Mouse (Mus musculus) monocyte, adult 5-6 weeks (primary cell): ENCODE measurements at regions not wholly inside any gene's neighbourhood (a gene's known extent, or its start where the extent isn't known, plus 50 kb on each side); places are given as distances from the start of the nearest gene placed in this dataset.

ENCODE experiments used
- ATAC-seq: fragments of 153-309, 156-312 bp; replicated peaks from 2 replicates; pipeline ENCODE4 v1.8.0; 2017; ENCODE audit warnings: mild to moderate bottlenecking; ENCODE audit not compliant: low TSS enrichment, insufficient number of reproducible peaks, severe bottlenecking, poor library complexity, low FRiP score

DNA sequence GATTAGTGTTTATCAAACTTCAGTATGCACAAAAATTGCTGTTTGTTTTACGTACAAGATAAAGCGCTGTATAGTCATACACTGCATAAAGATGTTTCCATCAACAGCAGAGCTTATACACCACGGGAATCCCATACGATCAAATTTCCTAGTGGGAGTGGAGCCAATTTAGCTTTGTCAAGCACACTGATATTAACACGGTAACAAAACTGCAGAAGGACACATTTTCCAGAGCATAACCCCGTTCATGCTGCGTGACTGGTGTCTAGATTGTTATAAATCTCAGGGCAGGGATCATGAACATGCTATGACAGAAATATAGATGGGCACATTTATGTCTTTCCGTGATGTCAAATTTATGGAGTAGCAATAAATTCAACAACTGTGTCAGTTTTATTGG lies 302.6 kb upstream of the C030005K15Rik start:
- no peak for ATAC-seq

DNA sequence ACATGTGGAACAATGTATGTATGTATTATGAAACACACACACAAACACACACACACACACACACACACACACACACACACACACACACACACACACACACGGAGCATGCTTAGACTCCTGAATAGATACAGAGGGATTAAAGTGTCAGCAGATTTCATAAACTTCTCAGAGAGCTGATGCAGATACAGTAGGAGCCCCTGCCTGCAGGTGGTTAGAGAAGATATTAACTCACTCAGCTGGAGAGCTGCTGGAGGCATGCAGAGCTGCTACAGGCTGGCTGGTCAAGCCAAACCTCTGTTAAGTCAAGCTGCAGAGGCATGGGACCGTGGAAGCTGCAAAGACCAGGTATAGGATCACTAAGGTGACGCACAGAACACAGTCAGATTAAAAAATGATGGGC lies 303.1 kb upstream of the C030005K15Rik start:
- ATAC-seq = no peak

DNA sequence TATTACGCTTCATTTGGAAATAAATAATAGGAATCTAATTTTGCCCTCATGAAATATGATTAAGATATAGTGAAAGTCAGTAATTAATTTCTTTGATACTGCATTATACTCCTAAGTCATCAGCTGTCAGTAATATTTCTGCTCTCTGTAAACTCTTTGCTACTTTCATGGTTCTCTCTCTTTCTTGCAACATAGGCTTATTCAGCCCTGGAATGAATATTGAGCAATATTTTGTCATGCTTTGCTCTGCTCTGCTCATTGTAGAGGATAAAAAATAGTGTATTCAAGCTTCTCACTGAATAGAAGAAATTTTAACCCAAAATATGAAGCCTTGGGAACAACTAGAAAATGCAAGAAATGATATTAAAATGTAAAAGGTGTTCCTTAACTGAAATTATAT lies 306.1 kb upstream of the C030005K15Rik start:
- no peak for ATAC-seq

DNA sequence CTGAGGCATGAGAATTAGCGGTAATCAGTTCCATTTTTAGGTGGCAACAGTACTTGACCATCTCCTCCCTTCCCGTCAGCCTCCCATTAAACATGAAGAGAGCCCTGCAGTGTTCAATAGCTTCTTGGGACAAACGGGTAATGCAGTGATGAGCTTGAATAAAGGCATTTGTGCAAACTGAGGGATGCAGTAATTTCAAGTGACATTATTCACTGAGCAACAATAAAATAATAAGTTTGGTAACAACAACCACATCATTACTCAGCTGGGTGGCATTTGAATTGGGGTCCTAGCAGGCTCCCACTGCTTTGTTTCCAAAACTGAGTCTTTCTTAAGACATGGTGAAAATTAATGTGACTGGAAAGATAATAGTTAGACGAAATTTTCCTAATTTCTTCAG lies 315.2 kb upstream of the C030005K15Rik start:
- ATAC-seq = no peak

DNA sequence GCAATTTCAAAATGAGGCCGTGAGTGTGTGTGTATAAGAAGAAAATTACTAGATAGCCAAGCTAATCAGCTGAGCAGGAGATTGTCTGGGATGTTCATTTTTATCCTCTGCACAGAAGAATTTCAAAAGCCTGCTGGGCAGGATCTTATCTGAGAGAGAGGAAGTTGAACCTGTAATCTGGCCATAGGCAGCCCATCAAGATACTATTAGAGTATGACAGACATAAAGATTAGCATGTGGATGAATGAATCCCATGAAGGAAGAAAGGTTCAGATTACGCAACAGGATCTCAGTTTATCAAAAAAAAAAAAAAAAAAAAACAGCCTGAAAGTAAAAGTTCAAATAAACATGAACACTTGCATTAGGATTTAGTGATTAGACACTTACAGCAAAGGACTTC lies 317.3 kb upstream of the C030005K15Rik start:
- ATAC-seq = no peak

DNA sequence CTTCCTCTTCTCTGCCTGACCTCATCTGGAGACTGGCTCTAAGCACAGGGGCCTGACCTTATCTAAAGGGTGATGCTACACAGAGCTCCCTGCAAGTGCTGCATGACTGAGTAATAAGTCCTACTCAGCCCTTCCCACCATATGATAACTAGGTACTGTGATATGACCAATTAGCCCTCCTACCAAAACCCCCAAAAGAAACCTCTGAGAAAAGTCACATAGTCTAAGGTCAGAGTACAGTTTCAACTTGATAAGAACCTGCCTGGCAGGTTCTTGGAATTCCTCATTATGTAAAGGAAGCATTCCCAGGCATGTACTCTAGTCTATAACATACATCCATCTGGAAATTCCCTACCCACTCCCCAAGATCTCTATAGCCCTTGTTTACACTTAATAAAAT lies 318.0 kb upstream of the C030005K15Rik start:
- ATAC-seq = no peak

DNA sequence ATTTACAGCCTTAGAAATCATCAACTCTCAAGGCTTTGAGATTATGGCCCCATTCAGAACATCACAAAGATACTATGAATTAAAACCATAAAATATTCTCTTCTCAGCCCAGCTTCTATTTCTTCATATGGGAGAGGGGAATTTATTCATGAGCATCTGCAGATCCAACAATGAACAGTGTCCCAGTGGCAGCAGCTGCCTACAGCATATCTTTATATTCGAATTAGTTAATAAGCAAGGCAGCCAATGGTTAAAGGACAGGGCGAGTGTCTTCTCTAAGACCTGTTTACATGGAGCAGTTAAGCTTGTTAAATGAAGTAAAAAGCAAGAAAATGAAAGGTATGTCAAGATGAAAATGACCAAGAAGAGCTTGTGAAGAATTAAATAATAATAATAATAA lies 346.9 kb upstream of the C030005K15Rik start:
- ATAC-seq = no peak

DNA sequence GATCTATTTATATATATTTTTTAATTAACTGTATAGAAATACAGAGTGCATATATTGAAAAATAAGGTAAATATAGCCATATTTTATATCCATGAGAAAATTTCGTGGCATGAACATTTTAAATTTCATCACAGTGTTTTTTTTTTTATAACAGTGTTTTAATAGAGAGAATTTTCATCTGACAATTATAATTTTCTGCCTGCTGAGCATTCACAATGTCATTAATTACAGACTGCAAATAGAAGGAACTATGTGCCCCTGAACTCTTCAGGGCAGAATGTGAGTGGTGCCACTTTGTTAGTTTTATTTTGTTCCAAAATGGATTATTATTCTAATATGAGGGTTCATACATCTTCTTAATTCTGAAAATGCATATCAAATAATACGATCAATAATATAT lies 358.3 kb upstream of the C030005K15Rik start:
- no peak for ATAC-seq

DNA sequence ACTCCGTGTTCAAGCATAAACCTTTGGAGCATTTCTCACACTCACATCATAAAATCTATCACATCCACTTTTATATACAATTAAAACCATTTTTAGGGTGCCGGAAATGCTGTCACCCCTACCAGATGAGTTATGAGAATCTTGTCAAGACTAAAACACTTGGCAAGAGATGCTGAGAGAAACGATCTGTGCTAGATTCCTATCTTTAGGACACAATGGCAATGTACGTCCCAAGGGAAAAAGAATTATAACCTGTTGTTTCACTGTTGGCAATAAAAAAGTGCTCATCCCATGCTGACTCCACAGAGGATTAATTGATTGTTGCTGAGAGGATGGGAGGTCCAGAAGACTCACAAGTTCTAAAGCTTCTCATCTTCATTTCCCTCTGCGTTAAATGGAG lies 389.7 kb upstream of the C030005K15Rik start:
- ATAC-seq = no peak

DNA sequence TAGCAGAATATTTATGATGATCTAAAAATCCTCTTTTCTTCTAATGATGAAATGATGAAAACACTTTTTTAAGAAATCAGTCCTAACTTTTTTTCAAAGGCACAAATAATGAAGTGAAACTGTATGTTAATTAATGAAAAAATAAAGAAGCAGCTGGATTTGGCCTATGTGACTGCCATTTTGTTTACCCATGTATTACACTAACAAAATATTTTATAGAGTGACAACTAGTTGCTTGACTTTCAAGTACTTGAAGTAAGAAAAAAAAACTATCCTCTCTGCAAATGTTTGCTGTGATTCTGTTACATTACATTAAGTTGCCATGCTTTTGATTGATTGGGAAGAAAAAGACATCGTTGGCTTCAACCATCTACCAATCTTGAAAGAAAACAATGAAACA lies 399.2 kb upstream of the C030005K15Rik start:
- no peak for ATAC-seq

DNA sequence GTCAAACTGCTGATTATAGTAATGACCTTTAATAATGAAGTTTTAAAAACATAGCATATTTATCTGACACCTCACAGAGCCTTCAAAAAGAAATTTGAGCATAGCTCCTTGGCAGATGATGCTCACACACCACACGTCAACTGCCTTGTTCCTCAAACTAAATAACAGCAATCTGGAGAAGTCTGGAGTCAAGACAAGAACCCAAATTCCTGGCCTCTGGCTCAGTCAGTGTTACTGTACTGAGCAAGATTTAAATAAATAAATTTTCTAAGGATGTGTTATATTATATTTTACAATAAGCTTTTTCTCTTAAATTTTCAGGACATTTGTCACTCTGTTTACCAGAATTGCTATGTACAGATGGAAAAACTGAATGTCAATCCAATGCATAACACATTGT lies 408.5 kb upstream of the C030005K15Rik start:
- ATAC-seq = no peak

DNA sequence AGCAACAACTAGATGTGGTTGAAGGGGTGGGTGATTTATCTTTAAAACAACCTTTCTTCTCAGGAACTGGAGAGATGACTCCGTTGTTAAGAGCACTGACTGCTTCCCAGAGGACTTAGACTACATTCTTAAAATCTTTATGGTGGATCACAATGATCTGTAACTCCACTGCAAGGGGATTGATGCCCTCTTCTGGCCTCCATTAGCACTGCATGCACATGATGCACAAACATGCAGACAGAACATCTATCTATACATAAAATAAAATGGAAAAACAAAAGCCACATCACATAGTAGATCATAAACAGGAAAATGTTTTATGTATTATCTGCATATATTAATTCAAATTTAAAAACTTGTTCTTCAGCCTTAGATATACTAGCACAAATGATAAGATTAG lies 419.2 kb upstream of the C030005K15Rik start:
- no peak for ATAC-seq

DNA sequence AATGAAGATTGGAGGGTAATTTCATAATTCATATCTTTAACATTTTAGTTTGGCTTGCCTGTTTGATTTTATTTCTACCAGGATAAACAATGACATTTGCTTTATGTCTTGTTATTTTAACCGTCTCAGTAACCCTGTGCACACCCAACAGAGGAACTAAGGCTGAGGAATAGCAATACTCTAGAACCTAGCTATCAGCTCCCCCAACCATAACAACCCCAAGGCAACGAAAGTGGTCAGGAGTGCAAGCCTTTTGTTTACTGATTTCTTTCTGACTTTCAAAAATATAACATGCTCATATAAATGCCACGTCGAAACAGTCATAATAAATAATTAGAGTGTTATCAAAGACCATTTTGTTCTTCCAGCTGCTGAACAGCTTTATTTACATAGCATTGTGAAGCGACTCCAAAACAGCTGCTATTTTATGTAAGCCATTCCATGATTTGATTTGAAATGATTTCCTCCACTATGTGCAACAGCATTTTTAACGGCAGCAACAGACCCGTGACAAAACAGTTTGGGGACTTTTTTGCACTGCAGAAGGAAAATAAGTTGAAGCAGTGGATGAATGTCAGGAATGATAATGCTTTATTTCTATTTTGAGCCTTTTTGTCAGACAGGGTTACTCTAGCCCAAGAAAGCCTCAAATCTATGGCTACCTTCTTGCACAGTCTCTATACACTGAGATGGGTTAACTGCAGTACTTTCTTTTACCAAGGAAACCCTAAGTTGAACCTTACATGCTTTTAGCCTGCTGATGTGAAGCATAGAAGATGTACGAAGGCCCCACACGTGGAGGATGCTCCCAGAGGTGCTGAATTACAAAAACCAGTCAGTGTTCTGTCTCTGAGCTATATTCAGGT lies 420.7 kb upstream of the C030005K15Rik start:
- ATAC-seq = no peak

DNA sequence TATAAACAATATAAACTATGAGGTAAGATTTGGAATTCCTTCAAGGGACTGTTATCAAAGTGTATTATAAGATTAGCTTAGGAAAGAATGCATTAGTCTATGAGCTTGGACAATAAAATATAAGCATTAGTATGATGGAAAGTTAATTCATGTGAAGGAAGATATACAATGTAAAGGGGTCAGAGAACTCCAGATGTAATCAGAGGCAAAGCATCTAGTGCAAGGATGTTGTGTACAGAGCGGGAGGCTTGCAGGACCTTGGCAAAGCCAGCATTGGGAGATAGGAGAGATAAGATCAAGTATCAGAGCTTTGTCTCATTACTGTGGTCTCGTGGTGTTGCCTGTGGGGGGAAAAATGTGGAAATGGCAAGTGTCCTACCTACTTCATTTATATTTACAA lies 429.4 kb upstream of the C030005K15Rik start:
- no peak for ATAC-seq

DNA sequence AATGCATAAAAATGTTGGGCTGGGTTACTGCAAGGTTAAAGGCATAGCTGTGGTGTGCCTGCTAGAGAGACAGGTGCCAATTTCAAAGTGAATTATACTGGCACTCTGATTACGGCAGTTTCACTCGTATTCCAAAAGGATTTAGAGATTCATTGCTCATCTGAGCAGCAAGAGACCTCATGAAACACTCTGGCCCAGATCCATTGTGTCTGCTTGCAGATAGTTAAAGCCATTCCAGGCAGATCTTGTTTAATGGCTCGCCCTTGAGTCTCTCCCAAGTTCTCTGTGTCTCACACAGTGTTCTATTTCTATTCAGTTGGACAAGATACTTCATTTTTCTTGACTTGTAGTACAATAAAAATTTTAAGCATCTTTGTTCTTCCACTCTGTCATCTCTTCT lies 459.1 kb upstream of the C030005K15Rik start:
- no peak for ATAC-seq

DNA sequence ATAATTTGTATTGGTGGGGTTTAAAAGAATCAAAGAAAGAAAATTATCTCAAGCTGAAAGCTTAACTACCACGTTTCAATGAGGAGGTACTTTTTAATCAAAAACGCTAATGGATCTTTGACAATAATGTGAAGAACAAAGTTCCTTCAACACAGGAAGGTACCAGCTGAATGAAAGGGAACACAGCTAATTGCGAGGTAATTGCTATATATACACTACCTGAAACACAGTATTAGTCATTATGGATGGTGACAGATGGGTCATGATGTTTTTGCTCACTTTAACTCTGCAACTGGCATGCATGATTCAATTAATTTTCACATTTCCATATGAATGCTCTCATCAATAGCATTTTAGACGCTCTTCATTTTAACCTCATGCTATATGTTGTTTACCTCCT lies 470.3 kb upstream of the C030005K15Rik start:
- no peak for ATAC-seq

DNA sequence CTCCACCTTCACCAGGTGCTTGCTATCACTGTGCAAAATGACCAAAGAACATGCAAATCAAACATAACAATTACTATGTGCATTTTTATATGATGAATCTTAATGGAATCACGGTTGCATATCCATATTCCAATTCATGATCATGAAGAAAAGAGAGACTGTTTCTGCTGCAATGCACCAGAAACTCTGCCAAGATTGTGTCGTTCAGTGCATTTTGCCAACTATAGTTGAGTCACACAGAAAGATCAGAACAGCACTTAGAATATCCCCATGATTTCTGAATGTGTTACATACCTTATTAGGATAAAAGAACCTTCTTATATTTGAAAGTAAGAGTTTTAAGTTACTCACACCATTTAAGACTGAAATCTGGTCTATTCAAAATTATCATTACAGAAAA lies 483.7 kb upstream of the C030005K15Rik start:
- no peak for ATAC-seq

DNA sequence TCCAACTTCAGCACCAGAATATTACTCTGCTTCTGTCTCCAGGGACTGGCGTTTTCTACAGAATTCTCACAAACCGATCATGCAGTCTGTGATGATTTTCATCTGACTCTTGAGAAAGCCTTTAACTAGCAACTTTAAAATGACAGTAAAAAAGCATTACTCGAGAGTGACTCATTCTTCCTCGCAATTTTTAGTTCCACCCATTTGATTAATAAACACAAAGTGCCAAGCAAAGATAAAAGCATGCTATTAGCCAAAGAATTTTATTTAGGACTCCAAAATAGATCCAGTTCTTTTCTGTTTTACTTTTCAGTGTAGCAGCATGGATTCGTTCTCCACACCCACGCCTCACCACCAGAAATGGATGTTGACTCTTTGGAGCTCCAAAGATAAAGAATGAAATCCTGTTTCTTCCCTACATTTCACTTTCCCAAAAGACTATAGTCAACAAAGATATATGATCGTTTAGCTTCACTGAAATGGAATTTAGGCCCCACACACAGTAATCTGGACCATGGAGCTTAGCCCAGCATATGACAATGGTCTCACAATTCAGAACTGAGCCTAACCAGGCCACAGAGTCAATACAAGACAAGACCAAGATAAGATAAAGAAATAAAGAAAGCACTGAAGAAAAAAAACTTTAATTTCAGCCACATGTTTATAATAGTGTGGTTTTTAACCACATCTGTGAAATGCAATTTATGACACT lies 486.5 kb upstream of the C030005K15Rik start:
- no peak for ATAC-seq

DNA sequence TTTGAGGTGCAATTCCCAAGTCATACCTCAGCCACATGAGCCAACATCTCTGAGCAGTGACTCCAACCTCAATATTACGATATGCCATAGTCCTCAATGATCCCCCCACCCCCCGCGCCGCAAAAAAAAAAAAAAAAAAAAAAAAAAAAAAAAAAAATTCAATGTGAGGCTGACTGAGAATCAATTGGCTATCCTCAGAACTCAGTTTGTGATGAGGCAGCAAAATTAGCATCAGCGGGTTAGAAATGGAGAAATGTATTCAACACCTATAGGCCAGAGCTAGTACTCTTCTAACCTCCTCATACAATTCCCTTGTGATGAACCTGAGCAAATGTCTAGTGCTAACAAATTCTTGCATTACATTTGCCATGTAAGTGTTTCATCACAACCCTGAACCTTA lies 504.5 kb upstream of the C030005K15Rik start:
- ATAC-seq = no peak

DNA sequence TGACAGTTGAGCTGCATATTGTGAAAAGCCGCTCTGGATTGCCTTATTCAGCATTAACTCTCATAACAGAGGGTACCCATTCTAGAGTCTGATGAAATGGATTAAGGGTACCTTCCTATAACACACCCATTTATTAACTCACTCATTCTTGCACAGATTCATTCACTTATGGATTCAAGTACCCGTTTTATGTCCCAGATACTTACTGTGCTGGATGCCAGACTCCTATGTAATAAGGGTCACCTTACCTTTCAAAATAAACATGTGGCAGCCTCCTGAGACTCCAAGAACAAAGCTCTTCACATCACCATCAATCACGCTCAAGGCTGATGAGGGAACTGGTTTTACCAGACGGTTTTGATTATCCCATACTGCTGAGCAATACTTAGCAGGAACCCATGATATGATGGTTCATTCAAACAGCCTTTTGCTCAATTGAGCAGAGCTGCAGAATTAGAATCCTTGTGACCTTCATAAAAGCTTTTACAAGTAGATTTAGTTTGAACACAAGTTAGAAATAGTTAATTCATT lies 505.2 kb upstream of the C030005K15Rik start:
- ATAC-seq = no peak
